Mouse (Mus musculus): ENCODE measurements at regions not wholly inside any gene's neighbourhood (a gene's known extent, or its start where the extent isn't known, plus 50 kb on each side); places are given as distances from the start of the nearest gene placed in this dataset.

DNA sequence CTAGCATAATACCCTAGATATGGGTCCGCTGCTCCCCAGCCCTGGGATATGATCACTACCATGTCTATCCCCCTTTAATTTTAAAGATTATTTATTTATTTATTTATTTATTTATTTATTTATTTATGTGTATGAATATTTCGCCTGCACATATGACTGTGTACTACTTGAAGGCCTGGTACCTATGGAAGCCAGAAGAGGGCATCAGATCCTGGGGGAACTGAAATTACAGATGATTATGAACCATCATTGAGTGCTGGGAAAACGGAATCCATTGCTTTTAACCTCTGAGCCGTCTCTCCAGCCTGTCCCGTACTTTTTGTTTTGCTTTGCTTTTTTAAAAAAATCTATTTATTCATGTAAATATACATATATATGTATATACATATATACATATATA is 70.0 kb upstream of the Dlx2 start:
- Histone ChIP-seq H3K36me3 (ENCODE audit: control insufficient read depth, insufficient read depth, low read length) (no peaks in the 10 kb centered on the region), H3K4me1 (replicated peaks; ENCODE audit: control insufficient read depth, insufficient read depth, low read length) (no peaks in the 10 kb centered on the region), H3K4me2 (replicated peaks; ENCODE audit: low read depth, low read length) (no peak overlapping the region), H3K27ac (ENCODE audit: low read depth, low read length) (no peak overlapping the region), H3K27me3 (ENCODE audit: control insufficient read depth, insufficient read depth, low read length) (no peaks in the 10 kb centered on the region), H3K9me3 (ENCODE audit: control insufficient read depth, low read length) (no peaks in the 10 kb centered on the region), H3K9ac (ENCODE audit: low read depth, low read length) (no peak overlapping the region), H3K4me3 (ENCODE audit: low read depth, low read length) (no peak overlapping the region)
- DNase-seq (ENCODE audit: low spot score) (no peak), ATAC-seq (ENCODE audit: low FRiP score) (no peak)
- 86% methylated on average over 5 of the region's 5 CpGs for WGBS

DNA sequence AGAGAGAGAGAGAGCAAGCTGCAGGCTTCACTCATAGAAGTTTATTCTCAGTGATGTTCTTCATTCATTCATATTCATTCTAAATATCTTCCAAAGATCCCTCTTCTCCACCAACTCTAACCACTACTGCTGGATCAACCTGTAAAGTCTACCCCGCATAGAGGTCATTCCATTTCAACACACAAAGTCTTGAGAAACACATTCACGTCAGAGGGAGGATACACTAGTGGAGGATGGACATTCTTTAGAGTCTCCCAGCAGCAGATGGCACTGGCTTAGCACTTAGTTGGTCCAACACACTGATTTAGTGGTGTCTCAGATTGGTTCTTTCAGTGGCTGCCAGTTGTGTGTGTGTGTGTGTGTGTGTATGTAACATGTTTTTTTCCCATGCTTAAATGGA is 74.9 kb upstream of the Dlx2 start:
- Histone ChIP-seq H3K27ac (ENCODE audit: low read depth, low read length) (no peak overlapping the region), H3K36me3 (ENCODE audit: control insufficient read depth, insufficient read depth, low read length) (no peaks in the 10 kb centered on the region), H3K4me3 (ENCODE audit: low read depth, low read length) (no peak overlapping the region), H3K9ac (ENCODE audit: low read depth, low read length) (no peak overlapping the region), H3K4me1 (replicated peaks; ENCODE audit: control insufficient read depth, insufficient read depth, low read length) (no peaks in the 10 kb centered on the region), H3K9me3 (ENCODE audit: control insufficient read depth, low read length) (no peaks in the 10 kb centered on the region), H3K4me2 (replicated peaks; ENCODE audit: low read depth, low read length) (no peak overlapping the region), H3K27me3 (ENCODE audit: control insufficient read depth, insufficient read depth, low read length) (no peaks in the 10 kb centered on the region)
- DNase-seq (ENCODE audit: low spot score) (no peak), ATAC-seq (ENCODE audit: low FRiP score) (no peak)
- WGBS, result 90% methylated on average over 2 of the region's 2 CpGs

DNA sequence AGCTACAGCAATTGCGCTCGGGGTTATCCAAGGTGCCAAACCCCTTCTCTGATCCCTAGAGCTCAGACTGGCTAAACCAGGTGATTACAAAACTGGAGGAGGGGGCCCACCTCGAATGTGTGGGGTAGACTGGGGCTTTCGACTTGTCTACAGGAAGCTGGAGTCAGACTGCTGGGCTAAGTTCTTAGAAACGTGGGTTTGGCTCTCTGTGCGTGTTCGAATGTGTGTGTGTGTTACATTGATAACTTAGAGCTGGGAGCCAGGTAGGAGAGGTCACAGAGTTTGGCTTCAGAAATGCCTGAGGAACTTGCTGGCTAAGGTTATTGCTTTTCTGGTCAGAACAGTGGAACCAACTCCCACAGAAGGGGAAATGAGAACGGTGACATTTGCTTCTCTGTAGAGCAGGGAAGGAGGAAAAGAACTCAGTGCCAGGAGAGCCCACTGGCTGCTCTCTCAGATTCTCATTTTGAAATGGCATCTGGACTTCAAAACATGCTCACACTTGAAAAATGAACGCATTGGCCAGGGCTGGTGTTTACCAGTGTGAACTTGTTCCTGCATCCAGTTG is 76.1 kb upstream of the Dlx2 start:
- Histone ChIP-seq H3K36me3 (ENCODE audit: control insufficient read depth, insufficient read depth, low read length) (no peaks in the 10 kb centered on the region), H3K4me2 (replicated peaks; ENCODE audit: low read depth, low read length) (no peak overlapping the region), H3K27ac (ENCODE audit: low read depth, low read length) (no peak overlapping the region), H3K4me3 (ENCODE audit: low read depth, low read length) (no peak overlapping the region), H3K4me1 (replicated peaks; ENCODE audit: control insufficient read depth, insufficient read depth, low read length) (peaks cover 3% of the 10 kb centered on the region), H3K9ac (ENCODE audit: low read depth, low read length) (no peak overlapping the region), H3K27me3 (ENCODE audit: control insufficient read depth, insufficient read depth, low read length) (no peaks in the 10 kb centered on the region), H3K9me3 (ENCODE audit: control insufficient read depth, low read length) (no peaks in the 10 kb centered on the region)
- ATAC-seq (ENCODE audit: low FRiP score) (no peak), DNase-seq (ENCODE audit: low spot score) (no peak)
- 79% methylated on average over 9 of the region's 9 CpGs for WGBS

DNA sequence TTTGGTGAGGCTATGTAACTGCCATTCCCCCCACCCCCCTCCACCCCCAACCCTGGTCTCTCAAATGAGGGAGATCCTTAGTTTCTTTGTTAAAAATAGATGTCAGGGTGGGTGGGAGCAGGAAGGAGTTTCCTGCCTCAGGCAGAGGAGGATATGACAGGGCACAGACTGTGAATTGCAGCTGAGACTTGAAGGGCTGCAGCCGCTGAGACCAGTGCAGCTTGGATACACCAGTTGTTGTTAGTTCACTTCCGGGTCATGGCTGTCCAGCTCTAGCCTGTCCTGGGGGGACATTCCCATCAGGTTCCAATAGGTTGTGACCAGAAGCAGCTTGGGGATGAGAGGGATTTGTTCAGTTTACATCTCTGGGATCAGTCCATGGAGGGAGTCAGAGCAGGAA is 76.6 kb upstream of the Dlx2 start:
- H3K4me2 ChIP-seq (replicated peaks; ENCODE audit: low read depth, low read length), result no peak overlapping the region
- no peak overlapping the region for H3K9ac ChIP-seq (ENCODE audit: low read depth, low read length)
- H3K27me3 ChIP-seq (ENCODE audit: control insufficient read depth, insufficient read depth, low read length), result no peaks in the 10 kb centered on the region
- peaks cover 3% of the 10 kb centered on the region for H3K4me1 ChIP-seq (replicated peaks; ENCODE audit: control insufficient read depth, insufficient read depth, low read length)
- ATAC-seq (ENCODE audit: low FRiP score), result no peak
- H3K4me3 ChIP-seq (ENCODE audit: low read depth, low read length), result no peak overlapping the region
- WGBS, result 79% methylated on average over 2 of the region's 2 CpGs
- DNase-seq (ENCODE audit: low spot score), result no peak
- no peak overlapping the region for H3K27ac ChIP-seq (ENCODE audit: low read depth, low read length)
- no peaks in the 10 kb centered on the region for H3K36me3 ChIP-seq (ENCODE audit: control insufficient read depth, insufficient read depth, low read length)
- H3K9me3 ChIP-seq (ENCODE audit: control insufficient read depth, low read length), result no peaks in the 10 kb centered on the region

DNA sequence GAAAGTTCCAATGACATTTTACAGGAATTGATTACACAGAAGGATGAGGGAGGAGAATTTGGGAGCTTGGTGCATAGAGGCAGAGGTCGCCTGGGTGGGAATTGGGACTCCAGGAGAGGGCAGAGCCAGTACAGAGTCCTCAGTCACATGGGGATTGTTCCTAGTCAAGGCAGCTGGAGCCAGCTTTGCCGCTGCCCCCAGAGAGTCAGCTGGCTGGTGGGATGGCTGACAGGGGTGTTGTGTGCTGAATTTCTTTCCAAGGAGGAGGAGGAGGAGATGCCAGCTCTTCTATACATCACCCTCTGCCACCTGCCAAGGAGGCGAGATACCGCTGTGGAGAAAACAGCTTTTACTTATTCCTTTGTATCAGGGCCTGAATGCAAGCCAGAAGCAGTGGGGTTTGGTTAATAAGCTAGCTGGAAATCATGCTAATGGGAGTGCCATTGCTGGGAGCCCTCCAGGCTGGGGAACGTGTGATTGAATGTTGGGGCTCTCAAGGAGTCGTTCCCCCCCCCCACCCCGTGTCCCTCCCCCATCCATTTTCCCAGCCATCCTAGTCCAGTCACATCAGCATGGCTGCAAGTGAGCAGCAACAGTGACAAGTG is 78.8 kb upstream of the Dlx2 start:
- DNase-seq (ENCODE audit: low spot score) (no peak), ATAC-seq (ENCODE audit: low FRiP score) (no peak)
- Histone ChIP-seq H3K9ac (ENCODE audit: low read depth, low read length) (no peak overlapping the region), H3K9me3 (ENCODE audit: control insufficient read depth, low read length) (no peaks in the 10 kb centered on the region), H3K4me2 (replicated peaks; ENCODE audit: low read depth, low read length) (no peak overlapping the region), H3K4me1 (replicated peaks; ENCODE audit: control insufficient read depth, insufficient read depth, low read length) (peaks cover 6% of the 10 kb centered on the region), H3K27ac (ENCODE audit: low read depth, low read length) (no peak overlapping the region), H3K27me3 (ENCODE audit: control insufficient read depth, insufficient read depth, low read length) (no peaks in the 10 kb centered on the region; the same call in 1 of the 2 replicates), H3K36me3 (ENCODE audit: control insufficient read depth, insufficient read depth, low read length) (no peaks in the 10 kb centered on the region), H3K4me3 (ENCODE audit: low read depth, low read length) (no peak overlapping the region)
- 55% methylated on average over 7 of the region's 7 CpGs for WGBS

DNA sequence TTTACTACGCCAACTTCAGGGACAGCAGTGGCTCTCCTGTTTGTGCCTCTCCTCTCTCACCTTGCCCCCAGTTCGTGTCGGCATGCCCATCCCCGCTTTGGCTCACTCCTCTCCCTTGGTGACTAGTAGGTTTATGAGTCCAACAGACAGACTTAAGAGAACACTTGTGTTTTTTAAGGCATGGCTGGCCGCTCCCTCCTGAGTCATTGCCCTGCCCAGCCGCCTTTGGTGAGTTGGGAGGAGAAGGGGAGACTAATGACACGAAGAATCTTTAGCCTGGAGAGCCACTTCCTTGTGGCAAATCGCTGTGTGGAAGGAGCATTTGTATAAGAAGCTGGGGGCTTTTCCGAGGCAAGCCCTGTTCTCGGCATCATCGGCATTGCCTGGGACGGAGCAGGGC is 79.8 kb upstream of the Dlx2 start:
- H3K27ac ChIP-seq (ENCODE audit: low read depth, low read length), result no peak overlapping the region
- H3K4me2 ChIP-seq (replicated peaks; ENCODE audit: low read depth, low read length), result no peak overlapping the region
- DNase-seq (ENCODE audit: low spot score) (no peak), ATAC-seq (ENCODE audit: low FRiP score) (no peak)
- peaks cover 6% of the 10 kb centered on the region for H3K4me1 ChIP-seq (replicated peaks; ENCODE audit: control insufficient read depth, insufficient read depth, low read length)
- WGBS, result 62% methylated on average over 12 of the region's 12 CpGs
- H3K9ac ChIP-seq (ENCODE audit: low read depth, low read length), result no peak overlapping the region
- H3K9me3 ChIP-seq (ENCODE audit: control insufficient read depth, low read length), result no peaks in the 10 kb centered on the region
- no peaks in the 10 kb centered on the region for H3K36me3 ChIP-seq (ENCODE audit: control insufficient read depth, insufficient read depth, low read length)
- no peak overlapping the region for H3K4me3 ChIP-seq (ENCODE audit: low read depth, low read length)
- H3K27me3 ChIP-seq (ENCODE audit: control insufficient read depth, insufficient read depth, low read length), result no peaks in the 10 kb centered on the region; the same call in 1 of the 2 replicates

DNA sequence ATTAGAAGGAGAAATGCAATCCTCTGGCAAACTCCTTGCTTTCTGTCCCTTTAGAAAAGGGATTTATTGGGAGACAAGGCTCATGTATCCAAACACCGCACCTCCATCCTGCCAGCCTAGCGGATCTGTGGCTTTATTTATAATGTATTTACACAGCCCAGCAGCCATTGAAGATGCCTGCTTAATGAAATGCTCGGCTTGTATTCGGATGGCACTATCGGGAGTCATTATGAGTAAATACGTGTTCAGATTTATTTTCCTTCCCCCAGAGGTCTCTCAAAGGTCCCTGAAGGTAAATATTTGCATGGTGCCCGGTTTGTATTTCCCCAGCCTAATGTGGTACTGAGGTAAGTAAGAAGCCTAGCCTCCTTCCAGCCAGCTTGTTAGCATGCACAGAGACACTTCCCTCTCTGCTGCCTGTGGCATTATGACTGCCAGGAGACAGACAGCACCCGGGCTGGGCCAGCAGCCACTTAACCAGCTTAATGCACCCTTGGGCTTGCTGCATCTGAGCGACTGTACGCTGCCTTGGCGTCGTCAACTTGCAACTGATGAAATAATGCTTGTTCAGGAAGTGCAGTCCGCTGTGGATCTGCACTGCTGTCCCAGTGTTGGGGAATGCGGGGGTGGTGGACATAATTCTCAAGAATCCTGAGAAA is 80.7 kb upstream of the Dlx2 start:
- no peak overlapping the region for H3K4me3 ChIP-seq (ENCODE audit: low read depth, low read length)
- no peak overlapping the region for H3K9ac ChIP-seq (ENCODE audit: low read depth, low read length)
- no peaks in the 10 kb centered on the region; the same call in 1 of the 2 replicates for H3K27me3 ChIP-seq (ENCODE audit: control insufficient read depth, insufficient read depth, low read length)
- H3K9me3 ChIP-seq (ENCODE audit: control insufficient read depth, low read length), result no peaks in the 10 kb centered on the region
- no peak for ATAC-seq (ENCODE audit: low FRiP score)
- no peak for DNase-seq (ENCODE audit: low spot score)
- H3K4me1 ChIP-seq (replicated peaks; ENCODE audit: control insufficient read depth, insufficient read depth, low read length), result peaks cover 6% of the 10 kb centered on the region
- 0 out of 2 replicates have a peak overlapping the region, but pooled peaks have one; percentile 11 for H3K4me2 ChIP-seq (replicated peaks; ENCODE audit: low read depth, low read length)
- 50% methylated on average over 14 of the region's 14 CpGs for WGBS
- no peak overlapping the region for H3K27ac ChIP-seq (ENCODE audit: low read depth, low read length)
- H3K36me3 ChIP-seq (ENCODE audit: control insufficient read depth, insufficient read depth, low read length), result no peaks in the 10 kb centered on the region

DNA sequence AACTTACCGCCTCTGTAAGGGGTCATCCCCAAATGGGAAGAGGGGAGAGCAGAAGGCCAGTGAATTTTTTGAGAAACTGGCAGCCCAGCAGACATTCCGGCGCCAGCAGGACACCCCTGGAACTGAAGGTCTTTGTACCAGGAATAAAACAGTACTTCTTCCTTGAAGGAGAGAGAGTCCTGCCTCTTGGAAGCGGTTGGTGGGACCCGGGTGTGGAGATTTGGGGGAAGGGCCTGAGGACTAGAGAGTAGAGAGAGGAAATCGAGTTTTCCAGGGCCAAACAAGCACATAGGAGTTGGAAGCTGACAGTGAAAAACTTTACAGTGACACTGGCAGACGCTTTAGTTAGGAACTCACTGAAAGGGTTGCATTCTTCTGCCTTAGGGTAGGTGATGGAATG is 82.3 kb upstream of the Dlx2 start:
- Histone ChIP-seq H3K4me1 (replicated peaks; ENCODE audit: control insufficient read depth, insufficient read depth, low read length) (peaks cover 6% of the 10 kb centered on the region), H3K4me3 (ENCODE audit: low read depth, low read length) (peak overlapping the region; percentile 34), H3K36me3 (ENCODE audit: control insufficient read depth, insufficient read depth, low read length) (no peaks in the 10 kb centered on the region), H3K27ac (ENCODE audit: low read depth, low read length) (peak overlapping the region; percentile 5; the same call in 1 of the 2 replicates), H3K4me2 (replicated peaks; ENCODE audit: low read depth, low read length) (peak overlapping the region; percentile 72), H3K9ac (ENCODE audit: low read depth, low read length) (no peak overlapping the region), H3K27me3 (ENCODE audit: control insufficient read depth, insufficient read depth, low read length) (no peaks in the 10 kb centered on the region; the same call in 1 of the 2 replicates), H3K9me3 (ENCODE audit: control insufficient read depth, low read length) (no peaks in the 10 kb centered on the region)
- DNase-seq (ENCODE audit: low spot score) (peak; percentile 35), ATAC-seq (ENCODE audit: low FRiP score) (no peak)
- 3% methylated on average over 7 of the region's 7 CpGs for WGBS

All from hindbrain, embryonic 11.5 days (tissue).